Mouse (Mus musculus) cerebellum, postnatal 25 days (tissue): ENCODE measurements at regions not wholly inside any gene's neighbourhood (a gene's known extent, or its start where the extent isn't known, plus 50 kb on each side); places are given as distances from the start of the nearest gene placed in this dataset.

Source experiments
- DNase-seq, 2 experiments: peaks; one replicate each; pipeline ENCODE4 v3.0.0; 2021; ENCODE audit warnings: mixed read lengths in 2 of 2

DNA sequence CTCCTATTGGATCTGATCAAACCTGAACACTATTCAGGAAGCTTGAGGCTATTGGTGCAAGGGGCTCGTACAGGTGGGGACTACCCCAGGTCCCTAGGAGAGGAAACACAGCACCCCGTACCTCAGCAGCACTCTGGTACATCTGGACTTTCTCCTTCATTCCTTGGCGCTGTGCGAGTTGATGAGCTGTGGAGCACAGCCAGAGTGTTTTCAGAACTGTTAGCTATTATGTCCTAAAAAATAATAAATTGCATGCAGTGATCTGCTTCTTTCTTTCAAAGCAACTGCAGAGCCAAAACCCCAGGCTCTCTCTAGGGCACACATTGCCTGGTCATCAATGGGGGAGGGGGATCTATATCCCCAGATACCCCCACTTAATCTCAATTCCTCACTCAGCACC is 122.6 kb downstream of the Gm12728 start:
- DNase-seq, result no peak

DNA sequence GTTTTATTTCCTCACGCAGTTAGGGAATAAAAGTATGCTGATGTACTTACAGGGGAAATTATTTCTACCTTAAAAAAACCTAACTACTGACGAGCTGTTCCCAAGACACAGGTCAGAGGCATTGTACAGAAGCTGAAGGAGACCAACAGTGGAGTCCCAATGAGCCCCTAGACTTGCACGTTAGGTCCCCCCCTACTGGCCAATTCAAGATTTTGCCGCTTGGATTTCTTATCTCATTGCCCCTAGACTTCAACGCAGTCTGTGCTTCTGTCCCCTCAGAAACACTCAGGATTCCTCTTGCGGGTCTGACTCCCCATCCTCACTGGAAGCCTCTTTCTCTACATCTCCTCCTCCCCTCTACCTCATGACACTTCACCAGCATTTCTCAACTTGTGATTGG is 125.3 kb downstream of the Gm12728 start:
- DNase-seq, result peak; percentile 7 to 29

DNA sequence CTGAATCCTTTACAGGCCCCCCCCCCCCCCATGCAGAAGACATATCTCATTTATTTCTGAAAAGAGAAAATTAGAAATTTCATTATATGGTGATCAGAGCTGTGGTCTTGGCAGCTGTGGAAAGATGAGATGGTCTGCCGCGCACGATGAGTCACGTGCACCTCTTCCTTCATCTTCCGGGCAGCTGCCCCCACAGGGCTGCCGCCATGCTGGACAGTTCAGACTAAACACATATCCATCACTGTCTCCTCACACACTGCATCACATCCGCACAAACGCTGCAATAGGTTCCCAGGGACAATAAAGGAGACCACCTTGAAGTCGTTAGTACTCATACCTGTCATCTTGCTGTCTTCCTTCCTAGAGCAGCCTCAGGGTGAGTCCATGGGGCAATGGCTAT is 126.6 kb downstream of the Gm12728 start:
- DNase-seq, result no peak

DNA sequence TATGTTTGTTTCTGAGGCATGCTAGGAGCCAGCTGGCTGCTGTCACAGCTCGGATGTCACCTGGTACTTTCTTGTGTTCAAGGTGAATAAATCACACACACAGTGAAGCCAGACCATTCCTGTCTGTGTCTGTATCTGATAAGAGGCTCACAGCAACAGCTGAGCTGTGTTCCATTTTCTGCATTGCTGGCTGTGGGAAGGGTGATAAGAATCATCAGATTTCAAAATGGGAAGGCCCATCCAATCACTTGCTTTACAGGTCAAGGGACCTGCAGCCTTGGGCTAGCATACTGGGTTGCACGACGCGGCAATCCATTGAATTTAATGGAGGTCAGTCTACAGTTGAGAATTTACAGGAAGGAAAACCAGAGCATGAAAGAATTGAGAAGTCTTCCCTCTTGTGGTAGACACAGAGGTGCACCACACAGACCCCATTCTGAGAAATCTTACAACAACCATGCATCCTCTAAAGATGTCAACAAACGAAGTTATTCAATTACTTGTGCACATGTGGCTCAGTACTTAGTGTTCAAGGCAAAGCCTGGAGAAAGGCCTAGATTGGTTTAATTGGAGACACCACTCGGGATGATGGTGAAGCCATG is 135.2 kb downstream of the Gm12728 start:
- DNase-seq, result no peak

DNA sequence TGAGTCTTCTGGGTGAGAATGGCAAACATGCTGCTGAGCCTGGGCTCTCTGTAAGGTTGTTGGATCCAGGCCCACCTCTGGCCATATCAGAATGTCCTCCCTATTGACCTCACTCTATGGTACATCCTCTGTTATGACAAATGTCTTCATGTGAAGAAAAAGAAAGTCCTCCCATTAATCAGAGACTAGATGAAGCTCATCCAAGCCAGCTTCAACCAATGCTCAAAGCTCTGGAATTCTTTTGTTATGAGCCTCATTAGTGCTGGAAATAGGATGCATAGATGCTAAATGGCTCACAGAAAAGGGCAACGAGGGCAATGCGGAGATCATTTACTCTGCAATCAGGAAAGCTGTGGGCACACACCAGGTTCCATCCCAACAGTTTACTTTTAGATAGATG is 135.8 kb downstream of the Gm12728 start:
- no peak for DNase-seq

DNA sequence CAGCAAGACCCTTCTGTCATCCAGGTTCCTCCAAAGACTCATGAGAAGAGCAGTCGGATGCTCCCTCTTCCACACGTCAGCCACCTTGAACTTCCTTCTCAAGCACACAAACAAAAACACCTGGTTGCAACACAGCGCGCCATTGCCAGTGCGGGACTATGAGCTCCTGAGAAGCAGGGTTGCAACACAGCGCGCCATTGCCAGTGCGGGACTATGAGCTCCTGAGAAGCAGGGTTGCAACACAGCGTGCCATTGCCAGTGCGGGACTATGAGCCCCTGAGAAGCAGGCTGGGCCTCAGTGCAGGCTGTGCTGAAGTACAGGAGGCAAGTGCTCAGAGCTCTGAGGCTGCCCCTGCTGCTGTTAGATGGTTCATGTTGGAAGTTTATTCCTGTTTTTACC is 140.0 kb downstream of the Gm12728 start:
- DNase-seq, result no peak

DNA sequence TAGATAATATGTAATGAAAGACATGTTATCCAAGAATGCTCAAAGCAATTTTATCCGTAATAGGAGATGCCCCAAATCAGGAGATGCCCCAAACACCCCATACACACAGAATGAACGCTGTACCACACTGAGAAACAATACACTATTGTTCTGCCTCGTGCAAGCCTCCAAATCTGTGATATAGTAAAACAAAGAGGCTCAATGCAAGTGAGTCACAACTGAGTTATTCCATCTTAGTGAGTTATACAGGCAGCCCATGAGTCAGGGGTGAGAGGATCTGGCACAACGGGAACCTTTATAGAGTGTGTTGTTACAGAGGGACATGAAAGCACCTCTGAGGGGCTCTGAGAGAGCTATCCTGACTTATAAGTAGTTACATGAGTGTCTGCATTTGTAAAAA is 145.3 kb downstream of the Gm12728 start:
- no peak for DNase-seq

DNA sequence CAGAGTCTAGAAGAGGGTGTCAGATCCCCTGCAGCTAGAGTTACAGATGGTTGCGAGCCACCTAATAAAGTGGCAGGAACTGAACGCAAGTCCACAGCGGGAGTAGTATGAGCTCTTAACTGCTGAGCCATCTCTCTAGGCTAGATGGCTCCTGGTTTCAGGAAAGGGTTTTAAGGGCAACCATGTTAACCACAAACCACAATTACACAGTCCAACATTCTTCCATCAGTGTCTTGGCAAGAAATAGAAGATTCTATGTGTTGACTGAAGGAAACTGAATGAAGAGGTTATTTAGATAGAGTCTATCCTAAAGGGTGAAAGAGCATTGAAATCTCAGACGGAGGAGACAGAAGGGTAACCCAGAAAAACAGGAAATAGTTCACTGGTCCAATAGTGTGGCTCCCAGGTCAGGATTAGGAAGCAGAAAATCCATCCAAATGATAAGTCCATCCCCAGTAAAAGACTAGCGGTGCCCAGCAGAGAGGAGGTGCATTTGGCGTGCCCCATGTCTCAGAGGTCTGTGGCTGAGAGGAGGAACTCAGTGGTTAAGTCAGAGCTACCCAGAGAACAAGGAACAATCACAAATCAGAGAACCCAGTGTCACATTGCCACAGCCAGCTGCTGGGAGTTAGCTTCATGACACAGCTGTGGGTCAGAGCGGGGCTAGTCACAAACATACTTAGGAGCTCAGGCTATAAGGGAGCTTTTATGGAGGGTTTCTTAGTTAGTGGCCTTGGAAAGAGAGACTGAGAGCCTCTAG is 147.3 kb downstream of the Gm12728 start:
- DNase-seq, result no peak

DNA sequence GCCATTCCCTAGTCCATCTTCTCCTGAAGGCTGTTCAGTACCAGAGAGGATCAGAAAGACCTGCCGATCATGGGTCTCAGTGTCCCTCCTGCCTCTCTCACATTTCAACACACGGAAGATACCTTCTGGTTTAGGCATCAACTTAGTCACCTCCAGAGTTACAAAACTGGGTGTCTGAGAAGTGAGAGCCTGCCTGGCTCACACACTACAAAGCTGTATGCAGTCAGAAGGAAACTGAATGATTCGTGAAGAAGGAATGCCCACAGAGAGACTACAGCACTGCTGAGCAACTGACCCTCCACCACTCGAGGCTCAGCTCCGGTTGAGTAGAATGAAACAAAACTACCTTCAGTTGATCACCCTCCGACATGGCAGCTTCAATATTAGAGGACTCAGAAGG is 147.9 kb downstream of the Gm12728 start:
- no peak for DNase-seq

DNA sequence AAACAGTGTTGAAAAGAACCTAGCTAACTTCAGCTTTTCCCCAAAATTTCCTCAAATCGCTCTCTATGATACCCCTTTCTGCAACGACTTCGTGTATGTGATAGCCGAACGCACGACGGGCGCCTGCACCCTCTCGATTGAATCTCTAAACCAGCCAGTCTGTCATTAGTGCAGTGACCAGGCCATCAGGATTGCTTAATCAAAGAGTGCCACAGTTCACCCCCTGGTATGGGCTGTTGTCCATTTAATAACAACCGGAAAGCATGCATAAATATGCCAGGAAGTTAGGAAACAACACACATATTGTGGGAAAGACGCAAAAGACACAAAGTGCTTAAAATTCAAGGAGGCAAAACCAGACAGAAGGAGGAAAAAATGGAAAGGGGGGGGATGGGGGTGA is 149.2 kb downstream of the Gm12728 start:
- DNase-seq, result no peak

DNA sequence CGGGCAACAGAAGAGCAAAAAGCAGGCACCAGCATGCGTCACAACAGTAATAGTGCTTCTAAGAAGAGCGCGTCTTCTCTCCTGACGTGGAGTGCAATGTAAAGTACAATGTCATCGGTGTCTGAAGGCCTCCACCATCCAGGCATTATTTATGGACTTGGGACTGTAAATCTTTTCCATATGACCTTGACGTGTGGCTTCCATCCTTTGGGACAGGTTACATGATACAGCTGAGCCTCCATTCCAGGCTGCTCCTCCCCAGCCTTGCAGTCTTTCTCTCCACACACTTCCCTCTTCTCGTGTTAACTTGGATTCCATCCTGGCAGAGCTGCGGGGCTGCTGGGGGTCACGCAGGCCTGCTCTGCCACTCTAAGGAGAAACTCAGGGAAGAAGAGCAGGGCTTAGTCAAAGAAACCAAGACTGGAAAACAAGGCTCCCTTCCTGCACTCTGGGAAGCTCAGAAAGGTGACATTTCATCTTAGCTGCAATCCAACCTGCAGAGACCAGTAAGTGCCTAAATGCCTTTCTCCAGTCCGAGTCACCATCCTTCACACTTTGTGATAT is 150.0 kb downstream of the Gm12728 start:
- no peak for DNase-seq

DNA sequence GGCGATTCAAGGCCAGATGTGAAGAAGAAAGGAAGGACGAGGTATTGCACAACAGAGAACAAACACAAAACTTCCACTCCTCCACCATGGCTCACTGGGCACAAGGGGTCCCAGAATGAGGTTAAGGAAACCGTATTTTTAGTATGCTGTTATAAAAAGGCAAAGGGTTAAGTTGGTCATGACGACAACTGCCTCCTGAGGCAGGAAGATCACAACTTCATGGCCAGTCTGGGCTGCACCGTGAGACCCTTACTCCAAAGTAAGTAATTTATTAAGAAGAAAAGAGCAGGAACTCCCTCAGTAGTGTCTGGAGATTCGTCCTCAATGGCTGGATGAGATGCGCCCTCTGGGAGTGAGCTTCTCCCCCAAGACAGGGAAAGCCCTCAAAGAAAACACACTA is 151.2 kb downstream of the Gm12728 start:
- DNase-seq, result no peak

DNA sequence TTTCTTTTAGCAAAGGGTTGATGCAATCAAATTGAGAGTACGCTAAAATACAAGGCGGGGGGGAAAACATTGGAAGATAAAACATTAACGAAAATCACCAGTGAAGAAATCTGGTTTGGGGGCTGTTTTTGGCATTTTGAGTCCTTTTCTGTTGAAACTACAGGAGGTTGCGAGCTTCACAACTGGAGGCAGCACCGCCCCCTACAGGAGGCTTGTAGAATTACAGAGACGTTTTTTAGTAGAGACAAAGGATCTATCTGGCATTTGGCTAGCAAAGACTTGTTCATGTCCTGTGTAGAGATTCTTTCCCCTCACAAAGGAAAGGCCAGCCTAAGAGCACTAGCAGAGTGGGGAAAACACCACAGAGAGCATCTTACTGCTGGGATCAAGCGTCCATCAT is 152.1 kb downstream of the Gm12728 start:
- DNase-seq, result peak; percentile 33 to 59

DNA sequence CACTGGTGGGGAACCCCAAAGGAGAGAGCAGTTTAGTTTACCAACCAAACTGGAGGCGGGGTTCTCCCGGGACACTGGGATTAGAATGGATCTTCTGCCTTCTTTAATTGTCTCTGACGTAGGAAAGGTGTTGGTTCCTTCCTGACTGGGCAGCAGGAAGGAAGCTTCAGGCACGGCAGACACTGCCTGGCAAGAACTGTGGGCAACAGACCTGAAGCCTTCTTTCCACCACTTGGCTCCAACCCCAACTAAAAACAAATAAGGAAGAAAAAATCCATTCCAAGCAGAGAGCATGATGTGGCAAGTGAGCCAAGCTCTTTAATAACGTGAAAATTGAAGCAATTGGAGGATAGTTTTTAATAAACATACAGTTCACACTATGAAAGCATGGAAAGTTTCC is 155.3 kb downstream of the Gm12728 start:
- DNase-seq, result no peak

DNA sequence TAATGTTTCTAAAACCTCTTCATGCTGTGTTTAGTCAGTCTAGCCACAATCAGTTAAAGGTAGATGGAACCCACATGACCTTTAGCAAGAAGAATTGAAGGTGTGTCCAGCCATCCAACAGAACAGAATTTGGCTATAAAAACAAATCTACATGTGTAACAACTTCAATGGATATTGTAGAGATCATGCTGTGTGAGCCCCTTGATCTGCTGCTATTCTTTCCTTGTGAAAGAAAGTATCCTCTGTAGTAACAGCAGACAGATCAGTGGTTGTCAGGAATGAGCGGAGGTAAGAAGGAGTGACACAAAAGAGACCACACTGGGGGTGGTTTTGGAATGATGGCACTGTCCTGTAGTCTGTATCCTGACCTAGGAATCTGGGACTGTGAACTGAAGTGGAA is 156.3 kb downstream of the Gm12728 start:
- DNase-seq, result no peak

DNA sequence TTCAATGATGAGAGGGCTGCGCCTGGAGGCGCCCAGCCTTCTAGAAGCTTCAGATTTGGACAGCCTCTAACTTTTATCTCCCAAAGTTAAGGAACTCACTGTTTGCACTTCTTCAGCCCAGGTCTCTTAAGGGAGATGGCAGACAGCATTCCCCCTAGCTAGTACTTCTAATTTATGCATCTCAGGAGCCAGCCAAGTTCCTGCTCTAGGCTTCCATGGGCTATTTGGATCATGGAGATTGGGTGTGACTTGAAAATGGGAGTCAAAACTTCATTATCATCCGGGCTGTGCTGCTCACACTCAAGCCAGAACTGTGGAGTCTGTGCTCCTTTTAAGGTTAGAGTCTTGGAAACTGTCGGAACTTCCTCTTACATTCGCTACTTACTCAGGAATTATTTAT is 158.7 kb downstream of the Gm12728 start:
- no peak for DNase-seq

DNA sequence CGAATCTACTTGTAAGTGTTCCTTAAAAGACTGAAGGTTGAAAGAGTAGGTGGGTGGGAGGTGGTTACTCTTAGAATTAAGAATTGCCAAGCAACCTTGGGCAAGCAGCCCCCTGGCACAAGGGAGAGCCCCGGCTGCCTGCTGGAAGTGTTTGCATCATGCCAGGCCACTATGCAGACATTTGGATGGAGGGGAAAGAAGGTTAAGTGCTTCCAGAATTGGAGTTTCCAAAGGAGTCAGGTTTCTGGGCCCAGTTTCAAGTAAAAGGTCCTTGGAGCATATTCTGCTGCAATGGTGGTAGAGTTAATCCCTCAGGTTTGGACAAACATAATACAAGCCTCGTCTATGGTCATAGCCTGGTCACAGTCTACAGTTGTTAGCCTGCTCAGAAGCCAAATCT is 162.7 kb downstream of the Gm12728 start:
- DNase-seq, result no peak

DNA sequence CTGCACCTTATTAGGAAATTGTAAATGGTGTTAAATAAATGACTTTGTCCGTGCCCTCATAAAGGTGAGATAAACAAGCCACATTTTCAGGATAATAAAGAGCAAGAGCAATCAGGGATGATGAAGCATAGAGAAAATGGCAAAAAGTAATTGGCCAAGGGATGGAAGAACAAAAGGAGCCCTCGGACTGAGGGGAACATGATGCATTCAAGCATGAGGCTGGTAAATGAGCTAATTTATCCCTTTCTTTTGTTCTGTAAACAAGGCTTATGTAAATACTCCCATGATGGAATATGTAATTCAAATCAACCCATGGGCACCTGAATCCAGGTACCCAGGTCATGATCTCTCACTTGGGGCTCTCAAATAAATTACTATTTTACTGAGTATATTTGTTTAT is 166.8 kb downstream of the Gm12728 start:
- no peak for DNase-seq

DNA sequence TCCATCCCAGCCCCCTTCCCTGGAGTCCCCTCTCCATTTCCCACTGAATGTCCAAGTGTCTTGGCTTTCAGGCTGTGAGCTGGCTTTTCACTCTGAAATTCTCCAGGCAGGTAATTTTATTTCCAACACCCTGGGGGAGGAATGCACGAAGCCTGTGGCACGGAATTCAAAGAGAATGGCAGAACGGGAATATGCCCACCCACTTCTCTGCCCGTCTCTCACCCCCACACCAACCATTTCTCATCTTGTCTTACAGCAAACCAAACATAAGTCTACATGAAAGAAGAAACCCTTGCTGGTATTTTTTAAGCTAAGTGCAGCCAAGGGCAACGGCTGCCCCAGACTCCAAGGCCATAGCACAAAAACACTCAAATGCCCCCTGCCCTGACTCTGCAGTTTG is 168.7 kb downstream of the Gm12728 start:
- DNase-seq, result no peak

DNA sequence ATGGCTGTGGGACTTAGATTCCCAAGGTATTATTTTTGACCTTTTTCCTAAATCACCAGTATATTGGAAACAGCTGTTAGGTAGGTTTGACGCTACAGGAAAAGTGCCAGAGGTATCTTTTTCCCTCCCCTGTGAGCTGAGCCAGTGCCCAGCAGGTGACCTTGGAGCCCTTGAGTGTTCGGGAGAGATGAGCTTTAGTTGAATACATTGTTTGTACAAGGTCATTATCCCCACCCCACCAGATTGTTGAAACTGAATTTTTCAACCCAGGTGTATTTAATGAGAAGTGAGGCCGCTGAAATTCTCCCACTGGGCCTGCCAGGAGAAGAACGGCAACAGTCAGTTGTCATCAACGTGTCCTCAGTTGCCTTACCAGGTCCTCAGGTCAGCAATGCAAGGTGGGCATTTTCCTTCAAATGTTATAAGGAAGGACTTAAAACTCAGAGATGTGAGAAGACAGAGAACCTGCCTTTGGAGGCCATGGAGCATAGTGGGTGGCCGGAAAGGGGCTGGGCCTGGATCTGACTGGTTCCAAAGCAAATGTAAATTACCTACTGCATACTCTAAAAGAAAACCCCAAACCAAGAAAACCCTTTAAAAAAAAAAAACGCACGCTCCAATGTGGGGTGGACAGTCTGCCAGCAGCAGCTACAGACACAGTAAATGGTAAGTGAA is 172.2 kb downstream of the Gm12728 start:
- no peak for DNase-seq

DNA sequence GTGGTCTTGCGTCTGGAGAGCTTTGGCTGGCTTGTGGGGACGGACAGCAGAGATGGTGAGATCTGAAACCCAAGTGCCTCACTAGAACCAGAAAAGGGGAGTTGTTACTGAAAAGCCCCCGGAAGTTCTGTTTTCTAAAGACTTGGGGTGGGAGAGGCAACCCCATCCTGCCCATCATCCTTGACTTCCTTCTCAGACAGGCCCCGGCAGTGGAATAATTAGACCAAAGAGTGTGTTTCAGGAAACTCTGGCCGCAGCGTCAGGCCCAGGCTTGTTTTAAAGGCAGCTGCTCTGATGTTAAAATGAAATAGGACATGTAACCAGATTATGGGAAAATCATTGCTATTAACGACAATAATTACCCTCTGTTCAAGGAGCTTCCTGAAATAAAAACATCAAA is 172.9 kb downstream of the Gm12728 start:
- no peak for DNase-seq

DNA sequence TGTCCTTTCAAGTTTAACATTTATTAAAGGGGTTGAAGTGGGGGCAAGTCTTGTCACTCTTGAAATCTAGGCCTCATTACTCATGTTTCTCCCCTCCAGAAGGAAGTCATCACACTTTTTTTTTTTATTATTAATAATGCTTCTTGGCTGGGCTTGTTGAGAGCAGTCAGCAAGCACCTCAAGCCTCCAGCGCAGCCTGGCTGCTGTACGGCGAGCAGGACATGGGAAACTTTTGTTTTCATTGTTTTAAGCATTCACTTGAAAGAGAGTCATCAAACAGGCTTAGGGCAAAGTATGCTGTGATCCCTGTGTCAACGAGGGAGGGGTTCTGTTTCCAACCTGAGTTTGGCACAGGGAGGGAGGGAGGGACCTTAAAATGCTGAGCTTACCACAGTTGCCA is 178.7 kb downstream of the Gm12728 start:
- no peak for DNase-seq

DNA sequence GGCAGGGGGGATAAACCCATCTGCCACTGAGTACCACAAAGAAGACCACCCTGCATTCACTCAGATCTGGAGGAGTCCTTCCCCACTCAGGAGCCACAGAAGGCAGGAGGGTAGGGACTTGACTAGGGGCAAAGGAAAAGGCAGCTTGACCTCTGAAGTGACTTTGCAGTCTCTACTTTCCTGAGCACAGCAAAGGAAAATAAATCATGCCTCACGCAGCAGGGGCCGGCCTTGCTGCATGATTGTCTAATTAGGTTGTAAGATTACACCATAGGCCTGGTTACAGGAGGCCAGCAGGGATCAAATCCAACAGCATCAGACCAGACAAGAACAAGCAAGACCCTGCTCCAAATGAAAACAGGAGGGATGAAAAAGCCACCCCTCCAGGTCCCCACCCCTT is 180.0 kb downstream of the Gm12728 start:
- DNase-seq, result no peak

DNA sequence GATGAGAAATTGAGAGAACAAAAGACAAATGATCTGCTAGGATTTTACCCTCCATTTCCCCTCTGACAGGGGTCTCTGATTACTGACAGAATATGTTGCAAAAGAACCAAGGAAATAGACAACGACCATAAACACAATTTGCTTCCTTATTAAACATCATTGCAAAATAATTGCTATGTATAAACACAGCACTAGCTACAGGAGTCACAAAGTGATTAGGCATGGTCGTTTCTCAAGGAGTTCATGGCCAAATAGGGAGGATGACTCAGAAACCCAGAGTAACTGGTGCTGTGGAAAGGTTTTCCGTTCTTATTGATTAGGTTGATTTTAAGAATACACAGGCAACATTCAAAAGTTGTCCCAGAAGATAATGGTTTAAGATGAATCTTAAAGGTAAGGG is 180.4 kb downstream of the Gm12728 start:
- DNase-seq, result no peak
